Mouse (Mus musculus) E14TG2a.4 (cell line): Measurements from ENCODE around the gene Zfp64.

ENCODE experiments used
- H3K27me3 ChIP-seq: 2 replicates; pipeline ENCODE4 v1.6.1; 2014; ENCODE audit warnings: low read length, control low read depth; ENCODE audit not compliant: insufficient read depth
- H3K36me3 ChIP-seq: 2 replicates; pipeline ENCODE4 v1.6.1; 2014; ENCODE audit warnings: low read length, control low read depth; ENCODE audit not compliant: insufficient read depth
- H3K4me1 ChIP-seq: replicated peaks from 2 replicates; pipeline ENCODE4 v1.6.1; 2014; ENCODE audit warnings: low read depth, low read length, control low read depth
- H3K4me3 ChIP-seq: replicated peaks from 2 replicates; pipeline ENCODE4 v1.5.1; 2014; ENCODE audit warnings: mild to moderate bottlenecking, low read length
- H3K9me3 ChIP-seq: 2 replicates; pipeline ENCODE4 v1.6.1; 2014; ENCODE audit warnings: low read length, control low read depth
- CTCF ChIP-seq: conservative IDR thresholded peaks from 2 replicates; pipeline ENCODE4 v1.5.1; 2014; ENCODE audit warnings: low read length
- NANOG ChIP-seq: IDR thresholded peaks from 2 replicates; pipeline ENCODE4 v1.6.1; 2014; ENCODE audit warnings: borderline replicate concordance, low read length, mixed read lengths
- POU5F1 ChIP-seq: IDR thresholded peaks from 2 replicates; pipeline ENCODE4 v1.6.1; 2014; ENCODE audit warnings: low read length, borderline replicate concordance

Gene Zfp64

DNA sequence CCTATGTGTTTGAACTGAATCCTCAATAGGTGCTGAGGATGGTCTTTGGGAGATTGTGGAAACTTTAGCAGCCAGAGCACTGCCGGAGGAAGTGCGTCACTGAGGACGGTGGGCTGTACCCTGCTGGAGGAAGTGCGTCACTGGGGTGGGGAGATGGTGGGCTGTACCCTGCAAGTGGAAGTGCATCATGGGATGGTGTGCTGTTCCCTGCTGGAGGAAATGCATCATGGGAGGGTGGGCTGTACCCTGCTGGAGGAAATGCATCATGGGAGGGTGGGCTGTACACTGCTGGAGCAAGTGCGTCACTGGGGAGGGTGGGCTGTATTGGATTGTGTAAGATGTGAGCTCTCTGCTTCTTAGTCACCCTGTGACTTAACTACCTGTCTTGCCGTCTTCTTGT lies 25.5 kb upstream of the Zfp64 start:
- no peak for TF ChIP-seq POU5F1
- TF ChIP-seq NANOG: no peak
- no peak for TF ChIP-seq CTCF
- Histone ChIP-seq H3K4me1 (peaks cover 57% of the 10 kb centered on the region), H3K4me3 (peak overlapping the region; percentile 85), H3K36me3 (peaks cover 36% of the 10 kb centered on the region), H3K27me3 (no peaks in the 10 kb centered on the region), H3K9me3 (no peaks in the 10 kb centered on the region)

DNA sequence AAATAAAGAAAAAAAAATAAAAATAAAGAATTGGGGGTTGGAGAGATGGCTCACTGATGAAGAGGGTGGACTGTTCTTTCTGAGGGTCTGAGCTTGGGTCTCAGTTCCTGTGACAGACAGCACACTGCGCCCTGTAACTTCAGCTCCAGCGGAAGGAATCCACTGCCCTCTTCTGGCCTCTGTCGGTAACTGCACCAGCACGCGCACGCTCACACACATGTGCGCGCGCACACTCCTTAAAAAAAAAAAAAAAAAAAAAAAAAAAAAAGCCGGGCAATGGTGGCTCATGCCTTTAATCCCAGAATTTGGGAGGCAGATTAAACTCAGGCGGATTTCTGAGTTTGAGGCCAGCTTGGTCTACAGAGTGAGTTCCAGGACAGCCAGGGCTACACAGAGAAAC lies 24.4 kb upstream of the Zfp64 start:
- Histone ChIP-seq H3K4me1 (peaks cover 64% of the 10 kb centered on the region), H3K4me3 (peak overlapping the region; percentile 85), H3K27me3 (no peaks in the 10 kb centered on the region), H3K36me3 (peaks cover 24% of the 10 kb centered on the region), H3K9me3 (no peaks in the 10 kb centered on the region)
- TF ChIP-seq CTCF: peak; percentile 88
- TF ChIP-seq NANOG: no peak
- no peak for TF ChIP-seq POU5F1

DNA sequence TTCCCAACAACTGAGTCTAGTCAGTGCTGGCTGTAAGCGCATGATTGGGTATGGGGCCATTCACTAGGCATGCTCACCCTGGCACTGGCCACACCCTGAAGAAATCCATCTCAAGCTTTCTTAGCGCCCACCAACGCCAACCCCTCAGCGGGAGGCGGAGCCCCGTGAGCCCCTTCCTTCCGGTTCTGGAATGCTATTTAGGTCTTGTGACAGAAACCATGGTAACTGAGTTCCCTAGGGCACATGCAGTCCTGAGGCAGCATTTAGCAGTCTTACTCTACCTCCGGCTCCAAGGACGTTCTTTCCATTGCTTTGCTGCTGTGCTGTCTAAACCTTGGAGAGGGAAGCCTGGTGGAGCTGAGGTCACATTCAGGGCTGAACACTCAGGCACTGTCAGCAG lies 22.6 kb upstream of the Zfp64 start:
- peak overlapping the region; percentile 75 for H3K4me3 ChIP-seq
- no peaks in the 10 kb centered on the region for H3K27me3 ChIP-seq
- H3K9me3 ChIP-seq: no peaks in the 10 kb centered on the region
- TF ChIP-seq POU5F1 (no peak), NANOG (no peak), CTCF (no peak)
- H3K4me1 ChIP-seq: peaks cover 60% of the 10 kb centered on the region
- peaks cover 7% of the 10 kb centered on the region for H3K36me3 ChIP-seq

DNA sequence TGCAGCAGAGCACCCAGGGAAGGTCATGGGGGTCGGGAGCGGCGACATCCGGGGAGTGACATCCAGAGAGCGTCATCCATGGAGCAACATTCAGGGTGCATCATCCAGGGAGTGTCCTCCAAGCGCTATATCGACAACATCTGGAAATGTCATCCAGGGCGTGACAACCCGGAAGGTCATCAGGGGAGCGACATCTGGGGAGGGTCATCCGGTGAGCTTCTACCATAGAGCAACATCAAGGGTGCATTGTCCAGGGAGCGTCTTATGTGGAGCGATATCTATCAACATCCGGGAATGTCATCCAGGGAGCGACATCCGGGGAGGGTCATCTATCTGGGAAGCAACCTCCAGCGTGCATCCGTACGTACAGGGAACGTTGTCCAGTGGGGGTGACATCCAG lies 14.7 kb upstream of the Zfp64 start:
- no peaks in the 10 kb centered on the region for H3K9me3 ChIP-seq
- H3K27me3 ChIP-seq: no peaks in the 10 kb centered on the region
- H3K36me3 ChIP-seq: peaks cover 31% of the 10 kb centered on the region
- TF ChIP-seq POU5F1: no peak
- H3K4me1 ChIP-seq: peaks cover 58% of the 10 kb centered on the region
- peak overlapping the region; percentile 67 for H3K4me3 ChIP-seq

DNA sequence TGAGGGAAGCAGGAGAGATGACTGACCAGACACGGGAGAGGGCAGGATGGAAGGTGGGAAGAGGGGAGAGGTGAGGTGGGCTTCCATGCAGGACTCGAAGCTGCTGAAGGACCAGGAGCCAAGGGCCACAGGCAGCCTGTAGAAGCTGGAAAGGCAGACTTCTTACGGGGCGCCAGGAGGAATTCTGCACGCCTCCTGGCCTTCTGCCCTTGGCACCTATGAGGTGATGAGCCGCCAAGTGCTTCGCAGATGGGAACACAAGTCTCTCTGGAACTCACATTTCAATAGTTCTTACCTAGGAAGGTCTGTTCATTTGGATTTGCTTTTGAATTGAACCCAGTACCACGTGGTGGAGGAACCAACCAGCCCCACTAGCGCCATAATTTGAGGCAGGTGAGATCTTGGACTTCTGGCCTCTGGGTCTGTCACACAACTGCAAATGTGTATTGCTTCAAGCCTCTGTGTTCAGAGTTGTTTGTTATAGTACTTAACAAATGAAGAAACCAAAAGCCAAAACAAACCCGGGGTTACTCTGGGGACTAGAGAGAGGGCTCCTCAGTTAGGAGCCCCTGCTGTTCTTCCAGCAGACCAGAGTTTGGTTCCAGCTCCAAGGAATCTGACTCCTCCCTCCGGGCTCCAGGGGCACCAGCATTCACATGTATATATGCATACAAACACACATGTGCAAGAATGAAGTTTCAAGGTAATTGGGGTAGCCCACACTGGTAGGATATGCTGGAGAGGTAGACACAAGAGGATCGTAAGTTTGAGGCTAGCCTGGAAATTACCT lies 12.9 kb upstream of the Zfp64 start:
- no peak for TF ChIP-seq POU5F1
- no peak for TF ChIP-seq CTCF
- TF ChIP-seq NANOG: no peak
- peak overlapping the region; percentile 67 for H3K4me3 ChIP-seq
- no peaks in the 10 kb centered on the region for H3K9me3 ChIP-seq
- peaks cover 64% of the 10 kb centered on the region for H3K4me1 ChIP-seq
- H3K36me3 ChIP-seq: peaks cover 36% of the 10 kb centered on the region
- no peaks in the 10 kb centered on the region for H3K27me3 ChIP-seq

DNA sequence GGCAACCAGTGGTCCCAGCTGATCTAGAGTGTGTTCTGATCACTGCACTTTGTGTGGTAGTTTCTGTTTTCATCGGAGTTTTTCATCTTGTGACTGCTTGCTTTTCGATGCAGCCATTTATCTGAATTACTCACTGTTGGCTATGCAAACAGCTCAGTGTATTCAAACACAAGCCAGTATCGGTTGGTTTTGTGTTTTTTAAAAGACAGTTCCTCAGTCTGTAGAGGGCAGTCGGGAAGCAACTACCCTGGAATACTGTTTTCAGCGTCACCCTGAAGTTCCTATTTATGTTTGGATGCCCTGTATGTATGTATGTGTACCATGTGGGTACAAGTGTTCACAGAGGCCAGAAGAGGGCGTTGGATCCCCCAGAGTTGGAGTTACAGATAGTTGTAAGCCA lies 11.1 kb upstream of the Zfp64 start:
- TF ChIP-seq CTCF (no peak), NANOG (no peak), POU5F1 (no peak)
- Histone ChIP-seq H3K4me1 (peaks cover 70% of the 10 kb centered on the region), H3K9me3 (no peaks in the 10 kb centered on the region), H3K36me3 (peaks cover 39% of the 10 kb centered on the region), H3K27me3 (no peaks in the 10 kb centered on the region), H3K4me3 (no peak overlapping the region)

DNA sequence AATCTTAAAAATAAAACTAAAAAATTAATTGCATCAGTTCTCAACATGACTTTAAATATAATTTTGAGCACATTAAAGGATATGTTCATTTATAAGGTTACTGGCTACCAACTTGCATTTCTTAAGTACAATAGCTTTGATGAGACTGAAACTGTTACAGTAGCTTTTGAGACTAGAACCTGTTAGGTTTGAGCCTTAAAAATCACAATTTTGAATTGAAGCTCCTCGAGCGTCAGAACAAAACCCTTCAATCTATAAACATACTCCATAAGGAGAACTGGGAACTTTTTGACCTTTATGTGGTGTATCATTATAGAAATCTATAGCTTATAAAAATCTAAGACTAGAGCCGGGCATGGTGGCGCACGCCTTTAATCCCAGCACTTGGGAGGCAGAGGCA lies 9.5 kb upstream of the Zfp64 start:
- no peak for TF ChIP-seq CTCF
- TF ChIP-seq NANOG: no peak
- no peak for TF ChIP-seq POU5F1
- H3K36me3 ChIP-seq: peaks cover 39% of the 10 kb centered on the region
- no peaks in the 10 kb centered on the region for H3K9me3 ChIP-seq

DNA sequence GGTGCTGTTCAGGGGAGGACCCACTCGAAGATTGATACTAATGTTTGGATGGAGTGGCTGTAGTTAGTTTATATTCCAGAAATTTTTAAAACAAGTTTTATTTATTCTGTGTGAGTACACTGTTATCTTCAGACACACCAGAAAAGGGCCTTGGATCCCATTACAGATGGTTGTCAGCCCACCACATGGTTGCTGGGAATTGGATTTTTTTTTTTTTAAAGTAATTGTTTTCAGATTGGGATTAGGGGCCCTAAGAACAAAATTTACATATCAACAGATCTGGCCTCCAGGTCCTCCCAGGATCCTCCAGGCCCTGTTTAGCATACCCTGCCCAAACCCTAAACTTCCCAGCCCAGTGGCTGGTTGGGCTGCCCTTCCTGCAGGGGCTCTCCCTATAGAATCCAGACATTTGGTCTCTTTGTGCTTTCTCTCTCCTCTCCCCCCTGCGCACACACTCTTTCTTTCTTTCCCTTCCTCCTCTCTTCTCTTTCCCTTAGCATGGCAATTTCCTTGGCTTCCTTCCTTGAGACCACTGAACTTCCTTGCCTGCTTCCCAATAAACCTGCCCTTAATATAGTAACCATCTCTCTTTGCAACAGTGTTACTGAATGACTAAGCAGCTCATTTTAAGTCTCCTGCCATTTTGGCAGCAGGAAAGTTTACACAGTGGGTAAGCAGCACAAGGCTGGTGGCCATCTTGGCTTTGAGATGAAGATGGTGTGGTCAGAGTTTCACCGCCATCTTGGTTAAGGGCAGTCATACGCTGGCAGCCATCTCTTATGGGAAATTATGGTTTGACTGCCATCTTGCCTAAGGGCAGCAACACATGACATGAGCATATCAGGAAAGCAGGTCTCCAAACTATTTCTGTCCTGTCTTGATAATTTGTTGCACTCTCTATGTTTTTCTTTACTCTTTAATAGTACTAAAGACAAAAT lies 6.6 kb upstream of the Zfp64 start:
- peak overlapping the region; percentile 73 for H3K4me3 ChIP-seq
- TF ChIP-seq POU5F1 (no peak), CTCF (no peak), NANOG (no peak)
- H3K27me3 ChIP-seq: no peaks in the 10 kb centered on the region
- peaks cover 73% of the 10 kb centered on the region for H3K4me1 ChIP-seq
- H3K9me3 ChIP-seq: no peaks in the 10 kb centered on the region
- peaks cover 42% of the 10 kb centered on the region for H3K36me3 ChIP-seq

More for the DNA sequence above, 9.5 kb upstream of the Zfp64 start:
- Histone ChIP-seq H3K4me1 (peaks cover 71% of the 10 kb centered on the region), H3K27me3 (no peaks in the 10 kb centered on the region), H3K4me3 (no peak overlapping the region)
